Comparison of ENCODE assay signal across 8 mouse cellular contexts in the genomic region with DNA sequence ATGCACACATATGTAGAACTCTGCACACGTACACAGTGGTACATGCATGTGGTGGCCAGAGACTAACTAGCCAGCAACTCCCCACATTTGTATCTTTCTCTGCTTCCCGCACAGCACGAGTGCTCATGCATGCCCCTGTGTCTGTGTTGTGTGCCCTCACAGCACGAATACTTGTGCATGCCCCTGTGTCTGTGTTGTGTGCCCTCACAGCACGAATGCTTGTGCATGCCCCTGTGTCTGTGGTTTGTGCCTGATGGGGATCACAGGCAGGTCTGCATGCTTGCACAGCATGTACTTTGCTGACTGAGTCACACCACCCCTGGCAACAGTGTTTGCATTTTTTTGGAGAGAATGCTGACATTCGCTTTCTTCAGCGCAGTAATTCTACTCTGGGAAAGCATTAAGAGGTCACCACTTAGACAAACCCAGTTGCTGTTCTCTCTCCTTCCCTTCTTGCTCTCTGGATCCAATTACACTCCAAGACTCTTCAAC.
DNase-seq lines count a peak whose midpoint lies in the region; ATAC-seq and TF ChIP-seq lines count a peak whose summit lies in the region.
"Had no signal": no experiment of that assay in that cellular context is flagged by ENCODE, and none has a peak within 500 bp of the region (broad histone marks: within the 10 kb centered on the region; RNA-seq: fewer than 3 reads in every experiment).

No protein-coding gene starts in this region.

- no peak for TF ChIP-seq CTCF in lung, embryonic 14.5 days (IDR thresholded peaks at IDR 0.05; ENCODE audit: low read depth)
- TF ChIP-seq CTCF in lung, adult 2 months (IDR thresholded peaks at IDR 0.05; ENCODE audit: insufficient read depth, low read length): no peak
- TF ChIP-seq CTCF in kidney, postnatal 0 days (IDR thresholded peaks at IDR 0.05; ENCODE audit: low read depth): no peak
- TF ChIP-seq CTCF in forebrain, postnatal 0 days (IDR thresholded peaks at IDR 0.05; ENCODE audit: low read depth): no peak

- no peaks in the 10 kb centered on the region for H3K27me3 ChIP-seq in lung, embryonic 14.5 days (ENCODE audit: insufficient read depth, low read length)
- H3K27me3 ChIP-seq in kidney, postnatal 0 days (ENCODE audit: insufficient read depth, low read length): no peaks in the 10 kb centered on the region
- H3K27me3 ChIP-seq in neural tube, embryonic 15.5 days (replicated peaks): no peaks in the 10 kb centered on the region
- no peaks in the 10 kb centered on the region for H3K27me3 ChIP-seq in forebrain, postnatal 0 days (ENCODE audit: insufficient read depth, low read length)

- 0 out of 2 replicates have a peak, but pooled peaks cover 7% of the 10 kb centered on the region for H3K4me1 ChIP-seq in lung, embryonic 14.5 days (ENCODE audit: insufficient read depth)
- H3K4me1 ChIP-seq in lung, adult 2 months (ENCODE audit: control insufficient read depth, insufficient read depth, low read length): peaks cover 6% of the 10 kb centered on the region
- H3K4me1 ChIP-seq in kidney, postnatal 0 days (replicated peaks; ENCODE audit: insufficient read depth, low read length): peaks cover 8% of the 10 kb centered on the region; the same call in 1 of the 2 replicates
- H3K4me1 ChIP-seq in neural tube, embryonic 15.5 days: peaks cover 13% of the 10 kb centered on the region; the same call in 1 of the 2 replicates
- H3K4me1 ChIP-seq in forebrain, postnatal 0 days (ENCODE audit: insufficient read depth): no peaks in the 10 kb centered on the region

- no peak overlapping the region for H3K4me3 ChIP-seq in lung, embryonic 14.5 days (ENCODE audit: low read depth, low read length)
- no peak overlapping the region for H3K4me3 ChIP-seq in lung, adult 2 months (replicated peaks; ENCODE audit: extremely low read depth, low read depth, low read length)
- H3K4me3 ChIP-seq in kidney, postnatal 0 days (replicated peaks; ENCODE audit: low read depth, low read length): no peak overlapping the region
- no peak overlapping the region for H3K4me3 ChIP-seq in neural tube, embryonic 15.5 days (replicated peaks)
- H3K4me3 ChIP-seq in forebrain, postnatal 0 days (ENCODE audit: low read depth, low read length): no peak overlapping the region
- H3K4me3 ChIP-seq: myocyte had no signal

- no peak for TF ChIP-seq POLR2A in lung, adult 2 months (IDR thresholded peaks at IDR 0.05; ENCODE audit: borderline replicate concordance, extremely low read depth, low read depth, low read length)

- no peaks in the 10 kb centered on the region for H3K9me3 ChIP-seq in lung, embryonic 14.5 days (ENCODE audit: low read depth, low read length)
- H3K9me3 ChIP-seq in kidney, postnatal 0 days (replicated peaks; ENCODE audit: low read length): no peaks in the 10 kb centered on the region
- H3K9me3 ChIP-seq in neural tube, embryonic 15.5 days (replicated peaks): no peaks in the 10 kb centered on the region
- no peaks in the 10 kb centered on the region for H3K9me3 ChIP-seq in forebrain, postnatal 0 days (ENCODE audit: low read length)

- no peak overlapping the region for H3K4me2 ChIP-seq in lung, embryonic 14.5 days
- H3K4me2 ChIP-seq in kidney, postnatal 0 days (ENCODE audit: low read length): no peak overlapping the region
- no peak overlapping the region for H3K4me2 ChIP-seq in neural tube, embryonic 15.5 days
- H3K4me2 ChIP-seq in forebrain, postnatal 0 days (ENCODE audit: low read depth): no peak overlapping the region

- 38% methylated on average over 7 of the region's 7 CpGs for WGBS in lung, embryonic 14.5 days
- WGBS in lung, adult 2 months: 44% methylated on average over 7 of the region's 7 CpGs
- WGBS in kidney, postnatal 0 days: 29% methylated on average over 7 of the region's 7 CpGs
- WGBS in neural tube, embryonic 15.5 days: 50% methylated on average over 7 of the region's 7 CpGs
- WGBS in forebrain, postnatal 0 days: 61% methylated on average over 7 of the region's 7 CpGs

- H3K9ac ChIP-seq in lung, embryonic 14.5 days: no peak overlapping the region
- no peak overlapping the region for H3K9ac ChIP-seq in kidney, postnatal 0 days (ENCODE audit: low read depth, low read length)
- H3K9ac ChIP-seq in neural tube, embryonic 15.5 days (replicated peaks): no peak overlapping the region
- H3K9ac ChIP-seq in forebrain, postnatal 0 days: no peak overlapping the region

- peak; percentile 72 for DNase-seq in lung, embryonic 14.5 days
- DNase-seq in lung, adult 2 months: no peak
- peak; percentile 14 for DNase-seq in embryo, embryonic 9.5 days (ENCODE audit: extremely low spot score)
- DNase-seq in kidney, postnatal 0 days (ENCODE audit: low spot score): peak; percentile 69
- DNase-seq in right cerebral cortex, postnatal 4 days: no peak
- DNase-seq in forebrain, postnatal 0 days: no peak

- no peak overlapping the region; the same call in 1 of the 2 replicates for H3K27ac ChIP-seq in lung, embryonic 14.5 days (ENCODE audit: low read depth)
- 0 out of 2 replicates have a peak overlapping the region, but pooled peaks have one; percentile 43 for H3K27ac ChIP-seq in kidney, postnatal 0 days
- peak overlapping the region; percentile 56 for H3K27ac ChIP-seq in neural tube, embryonic 15.5 days (replicated peaks)
- H3K27ac ChIP-seq in forebrain, postnatal 0 days (ENCODE audit: low read depth, low read length): no peak overlapping the region

- no peaks in the 10 kb centered on the region for H3K36me3 ChIP-seq in lung, embryonic 14.5 days (ENCODE audit: insufficient read depth)
- H3K36me3 ChIP-seq in kidney, postnatal 0 days (ENCODE audit: insufficient read depth, low read length): no peaks in the 10 kb centered on the region
- no peaks in the 10 kb centered on the region for H3K36me3 ChIP-seq in neural tube, embryonic 15.5 days
- H3K36me3 ChIP-seq in forebrain, postnatal 0 days (ENCODE audit: insufficient read depth): no peaks in the 10 kb centered on the region

- peak; percentile 69; the same call in 1 of the 2 replicates for ATAC-seq in lung, embryonic 14.5 days (ENCODE audit: insufficient read depth)
- peak; percentile 43; the same call in 1 of the 2 replicates for ATAC-seq in kidney, postnatal 0 days (replicated peaks; ENCODE audit: low FRiP score, low read depth)
- peak; percentile 79 for ATAC-seq in neural tube, embryonic 15.5 days (ENCODE audit: low FRiP score)
- no peak for ATAC-seq in forebrain, postnatal 0 days

Comparison
In these comparisons a context has a peak if more than half of its experiments do, and no peak if none do; other contexts are left out.
1. DNase-seq: peak in lung, embryonic 14.5 days (single experiment), embryo, embryonic 9.5 days (single experiment) and kidney, postnatal 0 days (single experiment); none in lung, adult 2 months (single experiment), right cerebral cortex, postnatal 4 days (single experiment) and forebrain, postnatal 0 days (single experiment).
2. H3K27ac ChIP-seq: peak in kidney, postnatal 0 days (single experiment) and neural tube, embryonic 15.5 days (single experiment); none in lung, embryonic 14.5 days (single experiment) and forebrain, postnatal 0 days (single experiment).